Mouse (Mus musculus): ENCODE data around the gene Ttc9. TPM values are rescaled to one million over a fixed set of nuclear protein-coding genes. Genes with fewer than 3 reads are reported as not detected.

Ttc9 gene
- polyA plus RNA-seq (2012; rRNA removed; ENCODE audit: low replicate concordance) = 1.2 and 2.4 TPM in 2 replicates

GRCm38 (mm10) chr12:81630915-81631660 is at the start of gene Ttc9:
Gene Ttc9, plus strand, starts transcription at chr12:81631249.

GRCm38 (mm10) chr12:81594902-81595671 is 36.0 kb upstream of the Ttc9 start, which contains the start of gene Med6:
Gene Med6, minus strand, starts transcription at chr12:81595008.

Other genes with a start within 250 kb of the Ttc9 start
- gene Adam4, start 209.3 kb upstream of the Ttc9 start, polyA plus RNA-seq (2012; rRNA removed; ENCODE audit: low replicate concordance) = 0.30 and 0.70 TPM in 2 replicates
- gene Cox16, start 146.1 kb upstream of the Ttc9 start, polyA plus RNA-seq (2012; rRNA removed; ENCODE audit: low replicate concordance) = 87.0 and 104 TPM in 2 replicates
- gene Gm20498, start 98.3 kb upstream of the Ttc9 start, polyA plus RNA-seq (2012; rRNA removed; ENCODE audit: low replicate concordance) = 6.3 and 7.7 TPM in 2 replicates
- gene Synj2bp, start 98.3 kb upstream of the Ttc9 start, polyA plus RNA-seq (2012; rRNA removed; ENCODE audit: low replicate concordance) = 13.7 and 47.9 TPM in 2 replicates
- gene Adam21, start 62.8 kb upstream of the Ttc9 start, polyA plus RNA-seq (2012; rRNA removed; ENCODE audit: low replicate concordance) = not detected in 2 replicates
- gene Med6, start 36.2 kb upstream of the Ttc9 start, polyA plus RNA-seq (2012; rRNA removed; ENCODE audit: low replicate concordance) = 3.3 and 11.7 TPM in 2 replicates
- gene Map3k9, start 149.9 kb downstream of the Ttc9 start, polyA plus RNA-seq (2012; rRNA removed; ENCODE audit: low replicate concordance) = 1.3 and 2.1 TPM in 2 replicates
- 21.3 and 25.3 TPM in 2 replicates for gene Pcnx, start 228.8 kb downstream of the Ttc9 start, polyA plus RNA-seq (2012; rRNA removed; ENCODE audit: low replicate concordance)

Measured in mammary gland, adult 2 months (tissue).